Mouse (Mus musculus) heart, embryonic 13.5 days (tissue): ENCODE measurements around the gene Ube2q2. TPM values are rescaled to one million over a fixed set of nuclear protein-coding genes. Genes with fewer than 3 reads are reported as not detected.

Source experiments
- polyA plus RNA-seq: library from polyadenylated mRNA; unstranded; fragments of >200 nt; fragmentation: Nextera tagmentation; extraction: Ambion mirVana; gene quantifications from 2 replicates; pipeline ENCODE4 v1.2.1, GENCODE M21; 2015

Ube2q2 gene
- polyA plus RNA-seq, 1 experiment from 2014 or later, result 26.2 TPM

Other genes with a start within 250 kb of the Ube2q2 start
- 2.1 and 2.5 TPM in 2 replicates for gene Hykk, start 231.6 kb upstream of the Ube2q2 start, polyA plus RNA-seq
- 224 and 249 TPM in 2 replicates for gene Psma4, start 198.1 kb upstream of the Ube2q2 start, polyA plus RNA-seq
- 0.59 and 0.94 TPM in 2 replicates for gene AY074887, start 197.9 kb upstream of the Ube2q2 start, polyA plus RNA-seq
- 0.14 and 0.51 TPM in 2 replicates for gene Chrna5, start 168.0 kb upstream of the Ube2q2 start, polyA plus RNA-seq
- 0.11 and 0.35 TPM in 2 replicates for gene Chrna3, start 122.3 kb upstream of the Ube2q2 start, polyA plus RNA-seq
- gene Chrnb4, start 100.1 kb upstream of the Ube2q2 start, polyA plus RNA-seq, result 0.27 and 0.36 TPM in 2 replicates
- 54.4 and 61.1 TPM in 2 replicates for gene Fbxo22, start 60.1 kb downstream of the Ube2q2 start, polyA plus RNA-seq
- gene Nrg4, start 178.0 kb downstream of the Ube2q2 start, polyA plus RNA-seq, result 1.4 and 1.9 TPM in 2 replicates
- 0.22 and 0.31 TPM in 2 replicates for gene Tmem266, start 178.1 kb downstream of the Ube2q2 start, polyA plus RNA-seq